Mouse (Mus musculus) G1E (cell line): ENCODE results near the gene Fosb.

Source experiments
- CTCF ChIP-seq: IDR thresholded peaks from 2 replicates; pipeline ENCODE4 v1.5.1; 2012; ENCODE audit warnings: low read depth, low read length, inconsistent platforms, mixed read lengths
- GATA1 ChIP-seq: IDR thresholded peaks from 2 replicates; pipeline ENCODE4 v1.6.1; 2012; ENCODE audit warnings: borderline replicate concordance, low read length, inconsistent platforms, mixed read lengths
- GATA2 ChIP-seq: IDR thresholded peaks from 2 replicates; pipeline ENCODE4 v1.6.1; 2012; ENCODE audit warnings: low read depth, low read length, inconsistent platforms, borderline replicate concordance
- POLR2AphosphoS5 ChIP-seq: IDR thresholded peaks from 2 replicates; pipeline ENCODE4 v1.6.1; 2012; ENCODE audit warnings: low read depth, low read length, inconsistent platforms; ENCODE audit not compliant: insufficient replicate concordance
- TAL1 ChIP-seq: conservative IDR thresholded peaks from 2 replicates; pipeline ENCODE4 v1.6.1; 2012; ENCODE audit warnings: low read depth, low read length, inconsistent platforms, mixed read lengths

DNA sequence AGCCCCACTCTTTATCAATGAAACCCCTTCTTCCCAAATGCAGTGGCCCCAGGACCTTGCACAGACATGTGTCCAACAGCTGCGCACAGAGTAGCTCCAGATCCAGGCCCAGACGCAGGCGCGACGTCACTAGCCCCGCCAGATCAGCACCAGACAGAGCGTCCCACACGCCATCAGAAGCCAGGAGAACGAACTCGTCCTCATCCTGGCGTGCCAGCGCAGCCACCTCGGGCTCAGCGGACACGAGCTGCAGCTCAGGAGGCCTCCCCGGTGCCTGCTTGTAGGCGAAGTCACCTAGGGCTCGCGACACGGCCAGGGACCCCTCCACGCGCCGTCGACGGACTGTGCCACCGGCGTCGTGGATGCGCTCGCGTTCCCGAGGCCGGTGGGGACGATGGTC is 30.8 kb downstream of the Fosb start:
- TF ChIP-seq CTCF = no peak
- no peak for TF ChIP-seq GATA1
- TF ChIP-seq POLR2AphosphoS5 = no peak
- TF ChIP-seq TAL1 = no peak
- no peak for TF ChIP-seq GATA2
